Mouse (Mus musculus) splenic B cell, adult 2 months (primary cell): ENCODE measurements around the gene Slc36a2.
A peak's percentile ranks its signal among the peaks of the same experiment; 100 is the strongest.

Experiments
- DNase-seq: peaks from one replicate; pipeline ENCODE4 v3.0.0-alpha.2; 2011; ENCODE audit warnings: low read depth, low spot score
- H3K27me3 ChIP-seq: 2 replicates; pipeline ENCODE4 v1.6.1; 2012; ENCODE audit warnings: mild to moderate bottlenecking, low read length, moderate library complexity, mixed read lengths; ENCODE audit not compliant: control insufficient read depth, poor library complexity, insufficient read depth, severe bottlenecking
- H3K36me3 ChIP-seq: 2 replicates; pipeline ENCODE4 v1.6.1; 2012; ENCODE audit warnings: mild to moderate bottlenecking, low read length, moderate library complexity, mixed read lengths; ENCODE audit not compliant: control insufficient read depth, poor library complexity, insufficient read depth, severe bottlenecking

The Slc36a2 gene

DNA sequence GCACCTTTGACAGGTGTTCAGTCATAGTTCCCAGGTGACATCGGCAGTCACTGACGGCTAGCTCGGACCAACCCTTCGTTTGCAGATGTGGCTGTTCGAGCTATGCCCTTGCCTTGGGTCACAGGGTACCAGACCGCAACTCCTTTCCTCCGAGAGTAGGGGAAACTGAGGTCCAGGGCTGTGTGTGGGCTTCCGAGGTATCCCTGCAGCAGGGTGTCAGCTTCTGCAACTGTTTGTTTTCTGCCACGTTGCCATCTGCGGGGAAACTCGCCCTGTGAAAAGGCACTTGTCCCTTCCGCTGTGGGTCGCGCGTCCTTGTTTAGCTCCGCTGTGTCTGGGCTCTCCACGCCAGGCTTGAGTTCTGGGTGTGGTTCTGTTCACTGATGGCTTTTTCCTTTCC, 19.7 kb upstream of the Slc36a2 start:
- Histone ChIP-seq H3K27me3 (no peaks in the 10 kb centered on the region), H3K36me3 (no peaks in the 10 kb centered on the region)
- no peak for DNase-seq

GRCm38 (mm10) chr11:55204159-55204596, 19.3 kb upstream of the Slc36a2 start, which contains the start of gene Slc36a1:
Gene Slc36a1, plus strand, starts transcription at chr11:55204350.
- DNase-seq = peak; percentile 96
- no peaks in the 10 kb centered on the region for H3K27me3 ChIP-seq

GRCm38 (mm10) chr11:55197740-55198510, 13.0 kb upstream of the Slc36a2 start:
- Histone ChIP-seq H3K27me3 (no peaks in the 10 kb centered on the region), H3K36me3 (no peaks in the 10 kb centered on the region)
- no peak for DNase-seq

More at GRCm38 (mm10) chr11:55204159-55204596, 19.3 kb upstream of the Slc36a2 start, which contains the start of gene Slc36a1:
- no peaks in the 10 kb centered on the region for H3K36me3 ChIP-seq

GRCm38 (mm10) chr11:55197086-55197485, 12.2 kb upstream of the Slc36a2 start:
- Histone ChIP-seq H3K27me3 (no peaks in the 10 kb centered on the region), H3K36me3 (no peaks in the 10 kb centered on the region)
- DNase-seq = no peak

DNA sequence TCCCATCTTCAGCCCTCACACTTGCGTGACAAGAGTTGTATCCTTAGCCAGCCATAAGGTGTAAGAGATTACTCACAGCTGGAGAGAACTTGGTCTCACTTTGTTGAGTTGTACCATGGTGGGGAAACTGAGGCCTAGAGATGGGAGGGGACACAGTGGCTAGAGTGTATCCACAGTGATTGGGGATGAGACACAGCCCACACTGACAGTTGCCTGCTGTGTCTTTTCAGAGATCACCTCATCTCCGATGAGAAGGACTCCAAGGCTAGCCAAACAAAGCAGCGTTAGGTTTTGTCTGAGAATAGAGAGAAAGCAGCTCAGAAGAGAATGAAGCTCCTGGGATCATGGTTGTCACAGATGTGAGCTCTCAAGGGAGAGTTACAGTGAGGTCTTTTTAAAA, 5.3 kb upstream of the Slc36a2 start:
- H3K27me3 ChIP-seq = no peaks in the 10 kb centered on the region
- DNase-seq = no peak

GRCm38 (mm10) chr11:55187777-55188176, 2.9 kb upstream of the Slc36a2 start:
- no peaks in the 10 kb centered on the region for H3K36me3 ChIP-seq
- no peaks in the 10 kb centered on the region for H3K27me3 ChIP-seq
- no peak for DNase-seq

More for the DNA sequence above, 5.3 kb upstream of the Slc36a2 start:
- no peaks in the 10 kb centered on the region for H3K36me3 ChIP-seq

DNA sequence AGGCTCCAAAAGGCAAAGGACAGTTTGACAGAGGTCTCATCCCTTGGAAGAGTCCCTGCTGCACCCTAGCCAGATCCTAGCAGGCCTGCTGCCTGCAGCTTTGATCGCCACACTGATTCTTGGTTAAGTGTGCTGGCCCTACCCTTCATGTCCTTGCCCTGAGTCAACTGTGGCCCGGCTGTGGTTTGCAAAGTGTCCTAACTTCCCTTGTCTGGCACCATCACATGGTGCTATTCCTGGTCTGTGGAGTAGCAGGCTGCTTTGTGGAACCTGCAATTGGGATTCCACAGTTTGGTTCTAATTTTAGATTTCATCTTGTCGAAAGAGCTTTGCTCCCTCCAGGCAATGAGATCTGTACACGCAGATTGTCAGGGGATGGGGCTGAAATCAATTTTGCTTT, 2.4 kb upstream of the Slc36a2 start:
- Histone ChIP-seq H3K36me3 (no peaks in the 10 kb centered on the region), H3K27me3 (no peaks in the 10 kb centered on the region)
- DNase-seq = no peak

DNA sequence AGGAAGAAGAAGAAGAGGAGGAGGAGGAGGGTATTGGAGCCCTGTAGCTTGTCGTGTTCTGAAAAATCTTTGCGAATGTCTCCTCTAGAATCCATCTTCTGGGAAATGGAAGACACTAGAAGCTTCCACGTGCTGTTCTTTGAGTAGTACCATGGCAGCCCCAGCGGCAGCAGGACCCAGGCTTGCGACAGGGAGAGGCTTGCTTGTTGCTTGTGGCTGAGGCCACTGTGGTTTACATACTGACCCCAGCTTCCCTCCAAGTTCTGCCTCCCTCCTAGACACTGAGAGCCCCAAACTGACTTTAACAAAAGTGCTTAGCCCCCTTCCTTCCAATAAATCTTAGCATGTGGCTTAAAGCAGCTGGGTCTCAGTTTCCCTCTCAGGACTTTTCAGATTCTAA, 631 bp downstream of the Slc36a2 start:
- no peaks in the 10 kb centered on the region for H3K36me3 ChIP-seq
- no peaks in the 10 kb centered on the region for H3K27me3 ChIP-seq
- DNase-seq = no peak

GRCm38 (mm10) chr11:55183124-55183523, 1.8 kb downstream of the Slc36a2 start:
- Histone ChIP-seq H3K27me3 (no peaks in the 10 kb centered on the region), H3K36me3 (no peaks in the 10 kb centered on the region)
- no peak for DNase-seq

- Histone ChIP-seq H3K36me3 (no peaks in the 10 kb centered on the region), H3K27me3 (no peaks in the 10 kb centered on the region)
- no peak for DNase-seq
Observed at GRCm38 (mm10) chr11:55179856-55180255, 5.0 kb downstream of the Slc36a2 start.

DNA sequence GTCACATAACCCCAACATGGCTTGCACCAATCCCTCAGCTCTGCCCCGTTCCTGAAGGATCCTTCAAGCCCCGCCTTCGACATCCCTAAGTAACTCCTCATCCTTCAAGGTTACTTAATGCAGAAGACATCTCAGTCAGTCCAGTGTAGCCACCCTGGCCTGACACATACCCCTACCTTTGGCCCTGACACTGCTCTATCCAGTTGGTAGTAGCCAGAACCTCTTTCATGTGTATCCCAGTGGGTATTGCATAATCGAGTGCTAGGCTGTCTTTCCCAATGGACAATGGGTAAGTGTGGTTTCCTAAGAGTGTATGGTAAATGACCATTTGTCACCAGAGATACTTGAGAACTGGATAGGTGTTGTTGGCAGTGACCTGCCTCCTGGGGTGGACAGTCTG, 6.0 kb downstream of the Slc36a2 start:
- H3K36me3 ChIP-seq = no peaks in the 10 kb centered on the region
- H3K27me3 ChIP-seq = no peaks in the 10 kb centered on the region
- DNase-seq = no peak

DNA sequence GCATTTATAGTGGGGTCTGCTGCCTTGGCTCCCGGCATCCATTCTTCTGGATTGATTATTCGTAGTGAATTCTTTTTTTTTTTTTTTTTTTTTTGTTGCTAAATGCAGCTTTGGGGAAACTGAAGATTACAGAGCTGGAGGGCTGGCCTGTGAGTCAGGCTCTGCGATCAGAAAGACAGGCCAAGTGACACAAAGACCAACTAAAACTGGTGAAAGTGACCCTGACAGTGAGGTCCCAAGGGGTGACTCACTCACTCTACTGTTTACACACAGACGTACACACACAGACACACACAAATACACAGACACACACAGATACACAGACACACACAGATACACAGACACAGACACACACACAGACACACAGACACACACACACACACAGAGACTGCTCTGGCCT, 14.4 kb downstream of the Slc36a2 start:
- no peak for DNase-seq
- no peaks in the 10 kb centered on the region for H3K36me3 ChIP-seq
- H3K27me3 ChIP-seq = no peaks in the 10 kb centered on the region

DNA sequence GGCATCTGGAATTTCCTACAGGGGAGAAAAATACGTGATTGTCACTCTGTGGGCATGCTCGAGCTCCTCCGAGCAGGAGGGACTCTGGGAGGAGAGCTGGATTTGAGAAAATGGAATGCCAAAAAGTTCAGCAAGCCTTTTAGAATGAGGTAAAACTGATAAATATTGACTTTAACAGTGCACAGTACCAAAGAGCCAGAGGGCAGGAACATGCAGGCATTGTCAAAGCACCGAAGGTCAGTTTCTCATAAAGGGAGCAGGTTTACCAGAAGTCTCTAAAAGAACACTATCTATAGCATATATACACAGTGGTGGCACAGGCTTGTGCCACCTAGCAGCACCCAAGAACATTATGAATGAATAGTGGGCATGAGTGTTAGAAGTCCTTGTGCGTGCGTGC, 16.0 kb downstream of the Slc36a2 start:
- H3K36me3 ChIP-seq = no peaks in the 10 kb centered on the region
- no peaks in the 10 kb centered on the region for H3K27me3 ChIP-seq
- DNase-seq = no peak

DNA sequence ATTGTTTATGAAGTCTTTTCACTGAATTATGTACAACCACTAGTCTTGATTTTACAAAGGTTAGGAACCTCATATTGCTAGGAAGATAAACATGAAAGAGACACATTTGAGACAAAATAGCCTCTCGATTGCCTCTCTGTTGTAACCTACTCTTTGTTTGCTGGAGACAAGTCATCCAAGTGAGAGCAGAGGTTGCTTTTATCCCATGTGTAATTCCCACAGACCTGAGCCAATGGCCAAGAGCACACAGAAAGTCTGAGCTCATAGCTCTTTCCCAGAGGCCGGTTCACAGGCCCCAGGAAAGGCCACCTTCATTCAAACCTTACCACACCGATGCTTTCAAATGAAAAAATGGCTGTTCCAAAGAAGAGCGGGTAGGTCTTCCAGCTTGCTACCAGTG, 16.4 kb downstream of the Slc36a2 start:
- Histone ChIP-seq H3K36me3 (no peaks in the 10 kb centered on the region), H3K27me3 (no peaks in the 10 kb centered on the region)
- DNase-seq = no peak

DNA sequence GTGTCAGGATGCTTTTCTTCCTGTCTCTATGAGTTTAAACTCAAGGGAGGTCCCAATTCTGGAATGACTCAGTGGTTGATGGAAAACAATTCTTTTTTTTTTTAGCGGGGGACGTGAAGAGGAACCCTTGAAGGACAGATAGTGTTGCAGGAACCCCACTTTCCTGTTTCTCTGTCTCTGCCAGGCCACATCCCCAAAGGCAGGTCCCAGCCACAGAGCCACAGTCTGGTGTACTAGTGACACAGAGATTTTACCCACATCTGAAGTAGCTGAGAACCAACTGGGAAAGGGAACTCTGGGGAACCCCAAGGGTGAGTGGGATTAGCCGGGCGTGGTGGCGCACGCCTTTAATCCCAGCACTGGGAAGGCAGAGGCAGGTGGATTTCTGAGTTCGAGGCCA, 19.1 kb downstream of the Slc36a2 start:
- H3K27me3 ChIP-seq = no peaks in the 10 kb centered on the region
- DNase-seq = no peak
- no peaks in the 10 kb centered on the region for H3K36me3 ChIP-seq

- H3K36me3 ChIP-seq = no peaks in the 10 kb centered on the region
- H3K27me3 ChIP-seq = no peaks in the 10 kb centered on the region
- peak; percentile 73 for DNase-seq
Observed at GRCm38 (mm10) chr11:55164723-55165122, 20.2 kb downstream of the Slc36a2 start.
